Mouse (Mus musculus): ENCODE results near the gene Shmt2. TPM values are rescaled to one million over a fixed set of nuclear protein-coding genes. Genes with fewer than 3 reads are reported as not detected.

Gene Shmt2
- polyA plus RNA-seq, 1 experiment from 2014 or later, result 104 TPM

DNA sequence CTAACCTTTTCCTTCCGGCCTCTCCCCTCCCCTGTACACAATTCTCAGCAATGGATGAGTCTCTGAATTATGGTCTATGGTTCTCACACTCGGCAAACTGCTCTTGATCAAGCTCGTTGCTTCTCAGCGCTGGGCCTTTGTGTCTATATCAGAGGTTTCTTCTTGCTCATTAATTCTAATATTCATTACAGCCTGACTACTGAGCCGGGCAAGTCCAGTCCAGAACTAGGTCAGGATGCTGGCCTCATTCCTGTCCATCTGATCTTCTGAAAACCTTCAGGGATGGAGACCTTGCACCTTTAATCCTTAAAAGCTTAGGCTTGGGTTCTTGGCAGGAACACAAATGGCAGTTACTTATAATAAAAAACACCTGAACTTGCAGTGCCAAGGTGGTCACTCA lies 22.7 kb downstream of the Shmt2 start:
- 86% methylated on average over 5 of the region's 5 CpGs for WGBS
- no peak for ATAC-seq (ENCODE audit: insufficient number of reproducible peaks, low FRiP score, low TSS enrichment, low read depth)
- no peaks in the 10 kb centered on the region for H3K4me1 ChIP-seq (ENCODE audit: control insufficient read depth, insufficient read depth, low read length)
- H3K4me3 ChIP-seq (ENCODE audit: low read depth, low read length), result no peak overlapping the region
- no peak overlapping the region for H3K27ac ChIP-seq (replicated peaks; ENCODE audit: low read depth, low read length)
- no peaks in the 10 kb centered on the region for H3K9me3 ChIP-seq (ENCODE audit: control insufficient read depth, low read length)
- H3K4me2 ChIP-seq (ENCODE audit: low read depth, severe bottlenecking), result no peak overlapping the region
- H3K9ac ChIP-seq (ENCODE audit: low read length), result no peak overlapping the region
- no peak for DNase-seq (ENCODE audit: low spot score)
- no peaks in the 10 kb centered on the region for H3K27me3 ChIP-seq (ENCODE audit: control insufficient read depth, insufficient read depth, low read length)
- peaks cover 20% of the 10 kb centered on the region; the same call in 1 of the 2 replicates for H3K36me3 ChIP-seq (ENCODE audit: control insufficient read depth, insufficient read depth, low read length)

DNA sequence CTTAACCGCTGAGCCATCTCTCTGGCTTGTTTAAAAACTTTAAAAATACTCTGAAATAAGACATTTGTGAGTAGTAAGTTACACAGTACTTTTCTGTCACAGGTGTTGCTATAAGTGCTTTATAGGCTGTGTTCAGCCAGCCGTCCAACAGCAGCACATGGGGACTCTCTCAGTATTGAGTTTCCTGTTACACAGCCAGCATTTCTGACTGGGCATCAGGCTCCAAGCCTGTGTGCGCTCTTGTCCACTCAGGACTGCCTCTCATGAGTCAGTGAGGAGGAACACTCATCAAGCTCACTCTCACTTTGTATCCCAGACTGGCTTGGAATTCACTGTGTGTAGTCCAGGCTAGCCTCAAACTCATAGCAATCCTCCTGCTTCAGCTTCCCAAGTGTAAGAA lies 26.1 kb downstream of the Shmt2 start:
- Histone ChIP-seq H3K36me3 (ENCODE audit: control insufficient read depth, insufficient read depth, low read length) (peaks cover 34% of the 10 kb centered on the region; the same call in 1 of the 2 replicates), H3K4me3 (ENCODE audit: low read depth, low read length) (no peak overlapping the region), H3K27ac (replicated peaks; ENCODE audit: low read depth, low read length) (no peak overlapping the region), H3K27me3 (ENCODE audit: control insufficient read depth, insufficient read depth, low read length) (no peaks in the 10 kb centered on the region), H3K4me2 (ENCODE audit: low read depth, severe bottlenecking) (no peak overlapping the region), H3K4me1 (ENCODE audit: control insufficient read depth, insufficient read depth, low read length) (no peaks in the 10 kb centered on the region), H3K9ac (ENCODE audit: low read length) (no peak overlapping the region), H3K9me3 (ENCODE audit: control insufficient read depth, low read length) (no peaks in the 10 kb centered on the region)
- WGBS, result 94% methylated on average over 3 of the region's 3 CpGs
- no peak for DNase-seq (ENCODE audit: low spot score)
- no peak for ATAC-seq (ENCODE audit: insufficient number of reproducible peaks, low FRiP score, low TSS enrichment, low read depth)

DNA sequence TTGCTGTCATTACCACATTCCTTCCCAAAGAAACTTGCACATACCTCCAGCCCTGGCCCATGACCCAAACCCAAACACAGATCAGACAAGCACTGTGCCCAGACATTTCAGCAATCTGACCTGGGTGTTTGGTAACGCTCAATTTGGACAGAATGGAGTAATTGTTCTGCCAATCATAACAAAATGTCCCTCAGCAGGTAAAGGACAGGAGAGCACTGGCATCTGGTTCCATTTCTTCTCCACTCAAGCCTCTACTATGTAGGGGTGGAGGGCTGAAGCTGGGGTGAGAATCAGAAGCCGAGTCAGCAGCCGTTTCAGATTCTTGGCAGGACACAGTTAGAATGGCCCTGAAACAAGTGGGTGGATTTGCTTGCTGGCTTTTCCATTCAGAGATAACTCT lies 30.1 kb downstream of the Shmt2 start:
- no peak overlapping the region for H3K9ac ChIP-seq (ENCODE audit: low read length)
- no peak overlapping the region for H3K27ac ChIP-seq (replicated peaks; ENCODE audit: low read depth, low read length)
- no peak for ATAC-seq (ENCODE audit: insufficient number of reproducible peaks, low FRiP score, low TSS enrichment, low read depth)
- H3K4me3 ChIP-seq (ENCODE audit: low read depth, low read length), result no peak overlapping the region
- 92% methylated on average over 3 of the region's 3 CpGs for whole genome bisulfite sequencing
- H3K36me3 ChIP-seq (ENCODE audit: control insufficient read depth, insufficient read depth, low read length), result peaks cover 35% of the 10 kb centered on the region; the same call in 1 of the 2 replicates
- no peaks in the 10 kb centered on the region for H3K27me3 ChIP-seq (ENCODE audit: control insufficient read depth, insufficient read depth, low read length)
- H3K9me3 ChIP-seq (ENCODE audit: control insufficient read depth, low read length), result no peaks in the 10 kb centered on the region
- no peaks in the 10 kb centered on the region for H3K4me1 ChIP-seq (ENCODE audit: control insufficient read depth, insufficient read depth, low read length)
- no peak overlapping the region for H3K4me2 ChIP-seq (ENCODE audit: low read depth, severe bottlenecking)
- DNase-seq (ENCODE audit: low spot score), result no peak

DNA sequence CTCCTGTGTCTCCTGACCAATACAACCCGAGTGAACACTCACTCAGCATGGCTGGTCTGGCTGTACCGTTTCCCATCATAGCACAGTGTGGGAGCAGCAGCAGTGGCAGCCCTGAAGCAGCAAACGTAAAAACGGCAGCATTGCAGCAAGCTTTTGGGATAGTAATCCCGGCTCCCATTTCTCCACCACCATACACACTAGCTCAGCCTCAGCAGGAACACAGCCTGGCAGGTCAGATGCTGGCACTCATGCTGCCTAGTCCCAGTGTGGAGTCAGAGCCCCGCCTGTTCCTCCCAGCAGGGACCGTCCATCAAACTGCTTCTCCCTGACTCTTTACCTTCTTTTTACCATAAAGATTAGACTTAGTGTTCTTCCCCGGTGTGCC lies 31.1 kb downstream of the Shmt2 start:
- Histone ChIP-seq H3K27ac (replicated peaks; ENCODE audit: low read depth, low read length) (no peak overlapping the region), H3K4me1 (ENCODE audit: control insufficient read depth, insufficient read depth, low read length) (no peaks in the 10 kb centered on the region), H3K27me3 (ENCODE audit: control insufficient read depth, insufficient read depth, low read length) (no peaks in the 10 kb centered on the region), H3K36me3 (ENCODE audit: control insufficient read depth, insufficient read depth, low read length) (peaks cover 30% of the 10 kb centered on the region; the same call in 1 of the 2 replicates), H3K4me2 (ENCODE audit: low read depth, severe bottlenecking) (no peak overlapping the region), H3K4me3 (ENCODE audit: low read depth, low read length) (no peak overlapping the region), H3K9me3 (ENCODE audit: control insufficient read depth, low read length) (no peaks in the 10 kb centered on the region), H3K9ac (ENCODE audit: low read length) (no peak overlapping the region)
- 90% methylated on average over 8 of the region's 8 CpGs for WGBS
- ATAC-seq (ENCODE audit: insufficient number of reproducible peaks, low FRiP score, low TSS enrichment, low read depth) (no peak), DNase-seq (ENCODE audit: low spot score) (no peak)

DNA sequence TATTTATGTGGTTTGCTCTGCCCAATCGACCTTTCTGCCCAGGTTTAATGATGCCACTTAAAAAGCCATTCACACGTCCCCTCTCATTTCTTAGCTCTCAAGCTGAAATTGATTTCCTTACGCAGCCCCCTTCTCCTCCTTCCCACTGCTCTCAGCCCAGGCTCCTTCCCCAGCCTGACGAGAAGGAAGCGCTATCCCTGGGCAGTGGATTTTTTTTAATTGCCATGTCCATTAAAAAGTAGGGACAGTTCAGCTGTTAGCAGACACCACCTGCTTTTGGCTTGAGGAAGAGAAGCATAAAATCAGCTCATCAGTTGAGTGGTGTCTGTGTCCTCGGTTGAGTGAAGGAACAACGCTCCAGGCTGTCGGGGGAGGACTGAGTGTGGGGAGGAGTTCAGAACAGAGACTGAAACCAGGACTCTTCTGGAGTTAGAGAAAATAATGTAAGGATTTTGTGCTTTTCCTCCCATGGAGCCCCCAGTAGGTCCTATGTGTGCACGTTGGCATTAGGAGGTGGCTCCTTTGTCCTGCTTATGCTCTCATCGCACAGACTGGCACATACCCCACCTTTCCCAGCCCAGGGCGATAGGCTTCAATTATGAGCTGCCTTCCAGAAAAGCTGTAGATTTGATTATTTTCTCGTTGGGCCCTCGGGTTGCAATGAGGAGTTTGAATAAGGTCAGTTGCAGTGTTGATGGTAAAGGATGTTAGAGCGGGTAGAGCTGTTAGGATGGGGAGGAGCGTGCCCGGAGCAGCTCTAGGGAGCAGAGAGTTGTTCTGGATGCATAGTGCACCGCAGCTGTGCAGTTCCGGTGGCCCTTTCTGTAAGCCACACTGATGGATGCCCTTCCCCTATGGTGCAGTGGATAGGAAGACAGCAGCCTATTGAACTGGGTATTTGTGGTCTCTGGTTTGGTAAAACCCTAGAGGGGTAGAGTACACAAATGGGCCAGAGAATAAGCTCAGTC lies 31.8 kb downstream of the Shmt2 start:
- DNase-seq (ENCODE audit: low spot score) (no peak), ATAC-seq (ENCODE audit: insufficient number of reproducible peaks, low FRiP score, low TSS enrichment, low read depth) (no peak)
- H3K27me3 ChIP-seq (ENCODE audit: control insufficient read depth, insufficient read depth, low read length), result no peaks in the 10 kb centered on the region
- H3K4me3 ChIP-seq (ENCODE audit: low read depth, low read length), result no peak overlapping the region
- H3K27ac ChIP-seq (replicated peaks; ENCODE audit: low read depth, low read length), result no peak overlapping the region
- no peaks in the 10 kb centered on the region for H3K9me3 ChIP-seq (ENCODE audit: control insufficient read depth, low read length)
- WGBS, result 69% methylated on average over 18 of the region's 18 CpGs
- no peak overlapping the region for H3K4me2 ChIP-seq (ENCODE audit: low read depth, severe bottlenecking)
- no peak overlapping the region for H3K9ac ChIP-seq (ENCODE audit: low read length)
- H3K36me3 ChIP-seq (ENCODE audit: control insufficient read depth, insufficient read depth, low read length), result peaks cover 29% of the 10 kb centered on the region; the same call in 1 of the 2 replicates
- no peaks in the 10 kb centered on the region for H3K4me1 ChIP-seq (ENCODE audit: control insufficient read depth, insufficient read depth, low read length)

DNA sequence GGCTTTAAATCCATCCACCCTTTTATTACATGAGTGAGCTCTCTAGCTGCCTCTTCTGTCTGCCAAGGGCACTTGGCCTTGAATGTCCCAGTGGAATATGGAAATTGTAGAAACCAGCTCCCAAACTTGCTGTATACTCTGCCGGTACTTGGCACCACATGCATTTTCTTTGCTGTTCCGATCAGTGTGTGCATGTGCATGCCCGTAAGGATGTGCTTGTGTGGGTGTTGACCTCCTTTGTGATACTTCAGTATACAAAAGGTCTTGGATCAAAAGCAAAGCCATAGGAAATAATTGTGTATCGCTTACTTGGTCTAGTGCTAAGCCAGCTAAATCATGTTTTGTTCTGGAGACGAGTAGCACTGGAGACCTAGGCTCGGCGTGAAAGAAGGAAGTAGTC lies 33.4 kb downstream of the Shmt2 start:
- no peak overlapping the region for H3K4me3 ChIP-seq (ENCODE audit: low read depth, low read length)
- no peak overlapping the region for H3K4me2 ChIP-seq (ENCODE audit: low read depth, severe bottlenecking)
- H3K27me3 ChIP-seq (ENCODE audit: control insufficient read depth, insufficient read depth, low read length), result no peaks in the 10 kb centered on the region
- no peak overlapping the region for H3K27ac ChIP-seq (replicated peaks; ENCODE audit: low read depth, low read length)
- H3K9ac ChIP-seq (ENCODE audit: low read length), result no peak overlapping the region
- ATAC-seq (ENCODE audit: insufficient number of reproducible peaks, low FRiP score, low TSS enrichment, low read depth), result no peak
- peaks cover 21% of the 10 kb centered on the region; the same call in 1 of the 2 replicates for H3K36me3 ChIP-seq (ENCODE audit: control insufficient read depth, insufficient read depth, low read length)
- H3K4me1 ChIP-seq (ENCODE audit: control insufficient read depth, insufficient read depth, low read length), result no peaks in the 10 kb centered on the region
- no peaks in the 10 kb centered on the region for H3K9me3 ChIP-seq (ENCODE audit: control insufficient read depth, low read length)
- 94% methylated on average over 7 of the region's 7 CpGs for WGBS
- no peak for DNase-seq (ENCODE audit: low spot score)

DNA sequence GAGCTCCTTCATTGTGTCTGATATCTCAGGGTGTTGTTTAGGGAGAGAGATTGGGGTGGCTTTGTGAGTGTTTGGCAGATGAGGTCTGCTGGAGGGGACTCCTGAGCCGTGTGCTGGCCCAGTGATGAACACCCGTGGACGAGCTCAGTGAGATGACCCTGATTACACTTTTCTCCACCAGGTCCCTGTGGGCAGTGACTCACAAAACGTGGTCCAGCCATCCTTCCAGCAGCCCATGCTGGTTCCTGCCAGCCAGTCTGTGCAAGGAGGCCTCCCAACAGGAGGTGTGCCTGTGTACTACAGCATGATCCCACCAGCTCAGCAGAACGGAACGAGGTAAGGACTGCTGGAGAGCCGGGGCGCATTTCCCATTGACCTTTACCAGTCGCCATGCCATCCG lies 37.0 kb downstream of the Shmt2 start:
- no peak overlapping the region for H3K4me2 ChIP-seq (ENCODE audit: low read depth, severe bottlenecking)
- H3K9me3 ChIP-seq (ENCODE audit: control insufficient read depth, low read length), result no peaks in the 10 kb centered on the region
- H3K27ac ChIP-seq (replicated peaks; ENCODE audit: low read depth, low read length), result no peak overlapping the region
- ATAC-seq (ENCODE audit: insufficient number of reproducible peaks, low FRiP score, low TSS enrichment, low read depth) (no peak), DNase-seq (ENCODE audit: low spot score) (no peak)
- H3K36me3 ChIP-seq (ENCODE audit: control insufficient read depth, insufficient read depth, low read length), result peaks cover 6% of the 10 kb centered on the region
- WGBS, result 93% methylated on average over 10 of the region's 10 CpGs
- H3K4me3 ChIP-seq (ENCODE audit: low read depth, low read length), result no peak overlapping the region
- no peaks in the 10 kb centered on the region for H3K4me1 ChIP-seq (ENCODE audit: control insufficient read depth, insufficient read depth, low read length)
- H3K9ac ChIP-seq (ENCODE audit: low read length), result no peak overlapping the region
- H3K27me3 ChIP-seq (ENCODE audit: control insufficient read depth, insufficient read depth, low read length), result no peaks in the 10 kb centered on the region

DNA sequence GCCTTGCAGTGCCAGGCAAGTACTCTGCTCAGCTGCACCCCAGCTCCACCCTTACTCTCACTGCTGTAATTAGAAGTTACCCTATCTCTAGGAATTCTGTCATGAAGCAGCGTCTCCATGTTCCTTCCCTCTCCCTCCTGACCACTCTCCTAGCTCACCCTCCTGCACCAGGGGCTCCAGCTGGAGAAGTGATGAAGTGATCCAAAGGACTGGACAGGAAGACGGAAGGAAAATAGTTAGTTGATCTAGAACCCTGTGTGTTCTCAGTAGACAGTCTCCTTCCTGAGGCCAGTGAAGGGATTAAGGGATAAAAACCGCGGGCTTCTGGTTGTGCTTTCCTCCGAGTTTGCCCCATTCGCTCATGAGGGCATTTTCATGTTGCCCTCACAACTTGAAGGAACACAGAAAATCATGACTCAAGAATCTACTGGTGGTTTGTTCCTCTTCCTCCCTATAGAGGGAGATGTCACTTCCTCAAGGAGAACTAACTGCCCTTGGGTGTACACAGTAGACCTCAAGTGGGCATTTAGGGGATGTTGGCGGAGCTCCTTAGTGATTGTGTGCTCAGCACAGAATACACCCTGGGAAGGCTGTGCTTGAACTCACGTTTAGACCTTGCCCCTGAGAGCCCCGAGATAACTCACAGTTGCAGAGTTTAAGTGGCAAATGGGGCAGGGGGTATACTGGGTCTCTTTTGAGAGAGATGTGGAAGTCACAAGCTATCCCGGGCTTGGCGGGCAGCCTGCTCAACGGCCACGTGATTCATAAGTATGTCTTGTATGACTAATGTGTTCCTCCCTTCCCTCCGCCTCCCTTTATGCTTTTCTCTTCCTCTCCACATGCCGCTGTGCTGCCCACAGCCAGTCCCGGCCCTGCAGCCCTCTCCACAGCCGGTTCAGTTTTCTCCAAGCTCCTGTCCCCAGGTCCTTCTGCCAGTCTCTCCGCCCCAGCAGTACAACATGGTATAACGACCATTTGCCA lies 41.1 kb downstream of the Shmt2 start:
- Histone ChIP-seq H3K4me1 (ENCODE audit: control insufficient read depth, insufficient read depth, low read length) (no peaks in the 10 kb centered on the region), H3K4me2 (ENCODE audit: low read depth, severe bottlenecking) (no peak overlapping the region), H3K36me3 (ENCODE audit: control insufficient read depth, insufficient read depth, low read length) (peaks cover 5% of the 10 kb centered on the region), H3K27me3 (ENCODE audit: control insufficient read depth, insufficient read depth, low read length) (no peaks in the 10 kb centered on the region), H3K4me3 (ENCODE audit: low read depth, low read length) (no peak overlapping the region), H3K9me3 (ENCODE audit: control insufficient read depth, low read length) (no peaks in the 10 kb centered on the region), H3K27ac (replicated peaks; ENCODE audit: low read depth, low read length) (no peak overlapping the region), H3K9ac (ENCODE audit: low read length) (no peak overlapping the region)
- 90% methylated on average over 19 of the region's 19 CpGs for WGBS
- DNase-seq (ENCODE audit: low spot score) (no peak), ATAC-seq (ENCODE audit: insufficient number of reproducible peaks, low FRiP score, low TSS enrichment, low read depth) (no peak)
